Mouse (Mus musculus) frontal cortex, adult 2 months (tissue): ENCODE data around the gene Meis2. TPM values are rescaled to one million over a fixed set of nuclear protein-coding genes. Genes with fewer than 3 reads are reported as not detected.
A peak's percentile ranks its signal among the peaks of the same experiment; 100 is the strongest.

Source experiments
- DNase-seq, 2 experiments: peaks; one replicate each; pipeline ENCODE4 v3.0.0; 2022; ENCODE audit warnings: low spot score in 1 of 2; ENCODE audit errors: extremely low spot score in 1 of 2
- polyA plus RNA-seq: library from polyadenylated mRNA; depleted of rRNA; stranded (reverse); fragments of >200 nt; gene quantifications from 2 replicates; pipeline ENCODE4 v1.2.3, GENCODE M21; 2012

Gene Meis2
- polyA plus RNA-seq, 1 experiment, result 372 TPM

- DNase-seq, result no peak
Observed at GRCm38 (mm10) chr2:115813721-115814120, 251.9 kb downstream of the Meis2 start.

GRCm38 (mm10) chr2:115813316-115813715 is 252.3 kb downstream of the Meis2 start:
- DNase-seq, result peak in 1 of 2 experiments; percentile 11
